Mouse (Mus musculus): ENCODE measurements around the gene Plaur.

The Plaur gene

DNA sequence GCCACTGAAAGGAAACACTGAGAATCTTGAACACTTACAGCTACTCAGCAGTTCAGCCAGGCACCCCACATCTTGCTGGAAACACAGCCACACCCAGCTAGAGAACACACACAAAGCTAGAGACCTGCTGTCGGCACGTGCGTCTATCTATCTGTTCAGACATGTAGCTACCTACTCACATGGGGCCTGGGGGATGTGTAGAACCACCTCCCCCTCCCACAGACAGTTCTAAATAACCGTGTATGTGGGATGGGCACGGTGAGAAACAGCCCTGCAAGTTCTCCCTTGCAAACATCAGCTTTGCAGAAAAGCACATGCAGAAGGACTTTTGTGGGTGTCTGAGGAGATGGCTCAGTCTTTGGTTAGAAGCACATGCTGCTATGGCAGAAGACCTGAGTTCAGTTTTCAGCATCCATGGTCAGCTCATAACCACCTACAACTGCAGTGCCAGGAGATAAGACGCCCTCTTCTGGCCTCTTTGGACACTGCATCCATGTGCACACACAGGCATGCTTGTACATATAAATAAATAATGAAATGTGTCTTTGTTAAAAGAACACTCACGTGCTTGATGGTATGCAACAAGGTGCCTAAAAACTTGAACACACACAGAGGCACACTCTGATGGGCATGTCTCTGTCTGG lies 15.5 kb upstream of the Plaur start:
- no peak for DNase-seq (ENCODE audit: low spot score)

DNA sequence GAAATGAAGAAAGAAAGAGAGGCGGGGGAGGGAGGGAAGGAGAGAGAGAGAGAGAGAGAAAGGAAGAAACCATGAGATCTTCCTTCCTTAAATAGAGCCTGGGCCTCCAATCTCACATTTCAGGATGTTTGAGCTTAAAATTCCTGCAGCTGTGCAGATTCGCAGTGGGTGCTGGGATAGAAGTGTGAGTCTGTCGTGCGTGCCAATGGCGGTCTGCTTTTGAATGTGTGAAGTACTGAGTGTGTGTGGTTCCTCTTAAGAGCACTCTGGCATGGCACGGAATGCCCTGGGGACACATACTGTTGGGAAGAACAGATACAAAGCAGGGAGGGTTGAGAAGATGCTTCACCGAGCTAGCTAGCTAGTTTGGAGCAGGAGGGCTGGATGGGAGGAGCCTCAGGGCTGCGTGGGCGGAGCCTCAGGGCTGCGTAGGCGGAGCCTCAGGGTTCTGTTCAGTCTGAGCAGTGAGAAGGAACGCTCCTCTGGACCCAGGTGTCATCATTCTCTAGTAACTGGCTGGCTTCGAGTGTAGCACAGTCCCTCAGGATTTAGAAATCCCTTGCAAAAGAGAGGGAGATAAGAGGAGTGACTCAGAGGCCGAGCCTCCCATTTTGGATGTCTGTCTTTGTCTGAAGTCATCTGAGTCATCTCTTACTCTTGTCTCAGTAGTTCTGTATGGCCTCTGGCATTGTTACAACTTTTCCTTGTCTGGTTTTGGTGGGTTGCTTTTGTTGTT lies 13.3 kb upstream of the Plaur start:
- DNase-seq (ENCODE audit: low spot score): no peak

DNA sequence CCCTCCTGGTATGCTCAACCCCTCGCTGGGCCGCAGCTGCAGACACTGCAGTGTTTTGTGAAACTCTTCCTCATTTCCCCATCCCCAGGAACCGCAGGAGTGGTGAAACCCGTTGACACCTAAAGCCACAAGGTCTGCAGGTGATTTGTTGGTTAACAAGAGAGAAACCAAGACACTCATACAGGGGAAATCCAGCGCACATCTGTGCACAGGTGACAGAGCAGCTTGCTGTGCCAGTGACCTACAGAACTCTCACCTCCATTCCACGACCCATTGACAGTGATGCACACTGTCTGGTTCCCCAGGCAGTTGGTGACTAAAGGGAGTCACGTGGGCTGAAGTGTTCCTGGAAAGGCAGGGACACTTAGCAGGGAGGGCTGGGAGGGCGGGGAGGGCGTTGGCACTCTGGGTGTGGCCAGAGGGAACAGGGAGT lies 11.7 kb upstream of the Plaur start:
- no peak for DNase-seq (ENCODE audit: low spot score)

DNA sequence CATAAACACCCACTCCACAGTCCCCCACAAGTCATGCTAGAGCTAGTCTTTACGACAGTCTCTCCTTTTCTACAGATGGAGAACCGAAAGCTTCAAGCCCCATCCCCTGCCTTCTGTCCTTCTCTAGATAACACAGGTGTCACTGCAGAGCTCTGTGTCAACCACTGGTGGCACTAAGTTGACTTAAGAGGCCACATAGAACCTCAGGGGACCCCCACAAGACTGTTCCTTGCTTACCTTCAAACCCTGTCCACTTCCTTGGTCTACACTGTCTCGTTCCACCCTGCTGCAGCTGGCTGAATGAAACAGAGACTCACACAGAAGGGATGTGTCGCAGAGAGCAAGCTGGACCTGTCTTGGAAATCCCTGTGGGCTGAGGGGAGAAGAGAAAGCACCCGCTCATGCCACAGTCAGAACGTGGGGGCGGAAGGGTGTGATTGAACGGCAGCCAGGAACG lies 10.4 kb upstream of the Plaur start, which contains the start of gene Irgc1:
TSS of gene Irgc1 (minus strand) at position 443 of the 457 bp plus-strand sequence.
- DNase-seq (ENCODE audit: low spot score): no peak

DNA sequence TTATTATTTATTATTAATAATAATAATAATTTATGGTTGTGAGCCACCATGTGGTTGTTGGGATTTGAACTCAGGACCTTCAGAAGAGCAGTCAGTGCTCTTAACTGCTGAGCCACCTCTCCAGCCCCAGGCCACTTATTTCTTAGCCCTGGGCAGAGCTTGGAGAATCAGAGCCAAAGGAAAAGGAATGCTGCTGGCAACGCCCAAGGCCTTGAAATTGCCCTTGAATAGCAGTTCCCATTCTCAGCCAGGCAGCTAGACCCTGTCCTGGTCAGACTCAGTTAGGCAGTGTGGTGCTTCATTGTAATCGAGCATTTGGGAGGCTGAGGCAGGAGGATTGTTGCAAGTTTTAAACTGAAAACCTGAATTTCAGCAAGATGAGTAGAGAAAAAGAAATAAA lies 8.1 kb upstream of the Plaur start:
- DNase-seq (ENCODE audit: low spot score): no peak

DNA sequence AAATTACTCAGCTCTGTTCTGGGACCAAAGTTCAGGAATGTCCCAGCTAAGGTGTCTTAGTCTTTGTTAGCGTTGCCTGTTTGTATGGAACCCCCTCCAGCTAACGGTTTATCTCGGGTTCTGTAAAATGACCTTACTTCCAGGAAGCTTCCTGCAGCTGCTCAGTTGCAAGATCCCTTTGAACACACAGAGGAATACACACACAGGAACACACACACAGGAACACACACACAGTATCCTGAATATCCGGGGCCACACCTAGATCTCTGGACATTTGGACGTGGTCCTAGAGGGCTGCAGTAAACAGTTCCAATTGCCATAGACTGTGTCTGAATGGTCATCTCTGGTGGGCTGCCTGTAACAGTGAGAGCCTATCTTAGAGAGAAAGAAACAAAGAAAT lies 6.6 kb upstream of the Plaur start:
- DNase-seq (ENCODE audit: low spot score): peak; percentile 71

DNA sequence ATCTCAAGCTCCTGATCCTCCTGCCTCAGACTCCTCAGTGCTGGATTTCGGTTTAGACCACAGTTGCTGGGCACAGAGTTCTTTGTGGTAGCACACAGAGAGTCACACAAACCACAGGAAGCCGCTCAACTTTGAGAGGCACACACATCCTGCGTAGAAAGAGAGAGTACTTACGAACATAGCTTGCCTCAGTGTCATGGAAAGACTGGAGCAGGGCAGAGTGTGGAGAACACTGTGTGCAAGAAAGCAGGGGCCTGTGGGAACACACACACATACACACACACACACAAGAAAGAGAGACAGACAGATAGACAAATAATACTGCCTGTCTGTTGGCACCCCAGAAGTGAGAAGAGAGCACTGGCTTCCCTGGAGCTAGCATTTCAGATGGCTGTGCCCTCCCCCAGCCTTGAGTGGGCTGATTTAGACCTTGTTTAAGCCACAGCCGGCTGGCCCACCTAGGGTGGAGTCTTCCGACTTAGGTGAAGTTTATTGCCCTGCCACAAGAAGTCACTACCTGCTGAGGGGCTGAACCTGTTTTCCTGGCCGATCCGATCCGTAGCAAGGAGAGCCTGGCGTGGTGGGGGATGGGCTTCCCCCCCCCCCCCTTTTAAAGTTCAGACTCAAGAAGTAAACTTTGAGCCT lies 4.4 kb upstream of the Plaur start:
- DNase-seq (ENCODE audit: low spot score): peak; percentile 76

DNA sequence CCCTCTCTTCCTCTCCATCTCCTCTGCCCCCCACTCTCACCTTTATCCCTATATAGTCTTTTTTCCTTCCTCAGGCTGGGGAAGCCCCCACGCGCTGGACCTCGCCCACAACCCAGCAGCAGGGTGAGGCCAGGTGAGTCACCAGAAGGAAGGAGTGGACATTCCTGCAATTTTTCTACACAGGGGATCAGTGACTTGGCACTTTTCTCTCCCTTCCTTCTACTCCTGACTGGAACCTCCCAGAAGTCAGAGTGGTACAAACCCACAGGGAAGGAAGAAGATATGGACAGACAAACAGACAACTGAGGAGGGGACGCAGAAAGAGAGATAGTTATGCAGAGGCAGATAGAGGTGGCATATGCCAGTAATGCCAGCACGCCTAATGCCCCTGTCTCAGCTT lies 2.8 kb upstream of the Plaur start:
- DNase-seq (ENCODE audit: low spot score): peak; percentile 34

DNA sequence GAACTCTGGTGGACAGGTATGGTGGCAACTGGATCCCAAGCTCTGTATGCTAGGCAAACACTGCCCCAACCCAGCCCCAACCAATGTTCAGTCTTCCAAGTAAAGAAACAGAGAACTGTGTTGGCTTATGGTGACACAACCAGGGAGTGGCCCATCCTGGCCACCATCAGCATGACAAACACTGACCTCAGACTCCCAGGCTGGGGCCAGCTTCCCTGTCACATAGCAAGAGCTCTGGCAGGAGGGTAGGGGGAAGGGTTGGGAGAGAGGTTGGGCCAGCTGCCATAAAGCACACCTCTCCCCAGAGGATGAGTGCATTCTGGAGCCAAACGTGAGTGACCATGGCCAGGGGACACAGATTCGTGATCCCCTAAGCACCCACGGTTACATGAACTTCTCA lies 2.4 kb upstream of the Plaur start:
- peak; percentile 78 for DNase-seq (ENCODE audit: low spot score)

DNA sequence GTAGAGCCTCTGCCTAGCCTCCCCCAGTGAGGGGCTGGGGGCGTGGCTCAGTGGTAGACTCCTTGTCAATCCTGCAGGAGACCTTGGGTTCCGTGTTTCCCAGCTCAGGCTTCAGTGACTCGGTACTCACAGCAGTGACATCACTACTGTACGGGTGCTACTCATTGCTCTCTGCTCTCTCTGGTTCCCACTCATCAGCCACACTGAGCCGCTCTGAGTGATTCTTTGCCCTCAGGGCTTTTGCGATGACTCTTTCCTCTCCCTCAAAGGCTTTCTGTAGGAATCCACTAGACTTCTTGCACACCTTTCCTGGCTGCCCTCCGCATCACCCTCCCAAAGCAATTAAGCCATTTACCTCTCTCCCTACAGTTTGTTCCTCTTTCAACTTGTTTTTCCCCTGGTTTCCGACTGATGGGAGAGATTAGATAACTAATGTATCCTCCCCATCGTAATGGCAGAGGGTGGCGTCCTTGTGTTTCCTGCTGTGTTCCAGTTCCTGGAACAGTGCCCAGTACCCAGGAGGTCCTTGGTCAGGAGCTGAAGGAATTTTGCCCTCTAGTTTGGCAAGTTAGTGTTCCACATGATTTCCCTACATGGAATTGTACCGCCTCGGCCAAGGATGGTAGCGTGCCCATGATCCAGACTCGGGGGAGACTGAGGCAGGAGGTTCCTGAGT lies 770 bp upstream of the Plaur start:
- peak; percentile 77 for DNase-seq (ENCODE audit: low spot score)

DNA sequence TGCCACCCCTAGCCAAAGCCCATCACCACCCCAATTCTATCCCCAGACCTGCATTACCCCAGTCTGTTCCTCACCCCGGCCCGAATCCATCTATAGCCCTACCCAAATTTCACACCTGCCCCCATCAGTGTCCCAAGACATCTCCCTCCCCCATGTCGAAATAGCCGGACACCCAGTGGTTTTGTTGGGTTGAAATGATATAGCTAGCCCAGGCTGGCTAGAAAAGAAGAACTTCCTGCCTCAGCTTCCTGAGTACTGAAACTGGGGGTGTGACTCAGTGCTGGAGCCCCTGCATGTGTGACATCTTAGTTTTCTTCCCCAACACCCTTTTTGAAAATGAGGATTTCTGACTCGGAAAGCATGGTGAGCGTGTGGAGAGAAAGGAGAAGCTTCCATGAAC lies 4.6 kb downstream of the Plaur start:
- no peak for DNase-seq (ENCODE audit: low spot score)

DNA sequence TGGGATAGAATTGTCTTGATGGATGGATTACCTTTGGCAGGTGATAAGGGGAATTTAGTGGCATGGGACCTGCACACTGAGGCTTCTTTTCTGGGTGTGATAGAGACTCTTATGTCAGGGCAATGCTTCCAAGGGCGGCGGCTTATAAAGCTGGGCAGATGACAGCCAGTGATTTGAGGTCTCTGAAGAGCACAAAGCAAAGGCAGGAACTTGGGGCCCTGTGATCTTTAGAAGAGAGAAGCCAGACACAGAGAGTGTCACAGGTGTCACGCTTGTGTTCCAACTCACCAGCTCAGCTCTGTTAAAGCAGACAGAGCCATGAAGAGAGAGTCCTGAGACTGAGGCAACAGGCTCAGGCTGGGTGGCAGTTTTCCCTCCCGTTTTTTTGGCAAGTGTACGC lies 5.6 kb downstream of the Plaur start:
- no peak for DNase-seq (ENCODE audit: low spot score)

DNA sequence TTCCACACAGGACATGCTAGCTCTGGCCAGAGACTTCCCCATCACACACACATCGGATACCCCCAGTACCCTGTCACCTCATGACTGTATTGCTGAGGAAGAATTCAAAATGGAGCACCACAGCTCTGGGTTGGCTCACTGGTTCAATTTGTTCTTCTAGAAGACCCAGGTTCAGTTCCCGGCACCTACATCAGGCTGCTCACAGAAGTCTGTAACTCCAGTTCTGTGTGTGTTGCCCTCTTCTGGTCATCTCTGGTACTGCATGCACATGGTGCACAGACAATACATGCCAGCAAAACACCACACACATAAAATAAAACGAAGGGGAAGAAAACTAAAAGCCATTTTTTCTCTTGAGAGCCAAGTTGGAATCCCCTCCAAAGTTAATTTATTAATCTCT lies 6.8 kb downstream of the Plaur start:
- DNase-seq (ENCODE audit: low spot score): peak; percentile 18

DNA sequence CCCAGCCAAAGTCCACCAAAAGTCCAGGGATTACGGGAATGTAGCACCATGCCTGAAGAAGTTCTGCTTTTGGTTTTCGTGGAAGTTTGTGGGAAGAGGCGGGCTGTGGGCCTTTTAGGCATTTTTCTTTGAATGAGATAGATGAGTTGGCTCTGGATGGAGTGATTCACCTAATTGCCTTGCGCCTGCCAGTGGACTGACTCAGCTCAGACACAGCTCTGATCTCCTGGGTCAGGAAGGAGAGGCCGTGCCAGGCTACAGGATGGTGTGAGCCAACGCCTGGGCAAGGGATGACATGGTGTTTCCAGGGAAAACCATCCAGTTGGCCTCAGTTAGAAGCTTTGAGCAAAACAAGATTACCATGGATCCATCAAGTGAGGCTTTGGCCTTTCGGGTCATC lies 8.1 kb downstream of the Plaur start:
- DNase-seq (ENCODE audit: low spot score): peak; percentile 39

DNA sequence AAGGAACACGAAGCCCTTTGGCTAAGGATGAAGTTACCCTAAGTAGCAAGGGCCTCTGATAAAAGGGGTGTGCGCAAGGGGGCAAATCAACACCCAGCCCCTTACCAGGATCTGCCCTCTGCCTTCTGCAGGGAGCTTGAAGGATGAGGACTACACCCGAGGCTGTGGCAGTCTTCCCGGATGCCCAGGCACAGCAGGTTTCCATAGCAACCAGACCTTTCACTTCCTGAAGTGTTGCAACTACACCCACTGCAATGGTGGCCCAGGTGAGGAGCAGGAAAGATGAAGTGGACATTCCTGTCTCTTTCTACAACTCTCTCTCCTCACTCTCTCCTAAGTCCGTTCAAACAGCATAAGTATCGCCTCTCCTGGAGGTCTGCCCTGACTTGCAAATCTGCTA lies 10.2 kb downstream of the Plaur start:
- DNase-seq (ENCODE audit: low spot score): no peak

DNA sequence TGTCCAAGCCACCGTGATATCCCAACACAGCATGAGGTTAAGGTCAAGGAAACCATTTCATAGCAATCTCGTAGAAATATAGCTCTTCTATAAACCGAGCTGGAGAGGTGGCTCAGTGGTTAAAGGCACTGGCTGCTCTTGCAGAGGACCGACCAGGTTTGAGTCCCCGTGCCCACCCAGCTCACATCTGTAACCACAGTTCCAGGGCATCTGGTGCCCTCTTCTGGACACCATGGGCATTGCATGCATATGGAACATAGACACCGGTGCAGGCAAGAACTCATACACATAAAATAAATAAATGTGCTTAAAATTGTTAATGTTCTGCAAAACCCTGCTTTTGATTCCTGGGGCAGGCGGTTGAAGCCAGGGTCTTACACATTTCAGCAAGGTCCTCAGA lies 10.7 kb downstream of the Plaur start:
- DNase-seq (ENCODE audit: low spot score): peak; percentile 24

DNA sequence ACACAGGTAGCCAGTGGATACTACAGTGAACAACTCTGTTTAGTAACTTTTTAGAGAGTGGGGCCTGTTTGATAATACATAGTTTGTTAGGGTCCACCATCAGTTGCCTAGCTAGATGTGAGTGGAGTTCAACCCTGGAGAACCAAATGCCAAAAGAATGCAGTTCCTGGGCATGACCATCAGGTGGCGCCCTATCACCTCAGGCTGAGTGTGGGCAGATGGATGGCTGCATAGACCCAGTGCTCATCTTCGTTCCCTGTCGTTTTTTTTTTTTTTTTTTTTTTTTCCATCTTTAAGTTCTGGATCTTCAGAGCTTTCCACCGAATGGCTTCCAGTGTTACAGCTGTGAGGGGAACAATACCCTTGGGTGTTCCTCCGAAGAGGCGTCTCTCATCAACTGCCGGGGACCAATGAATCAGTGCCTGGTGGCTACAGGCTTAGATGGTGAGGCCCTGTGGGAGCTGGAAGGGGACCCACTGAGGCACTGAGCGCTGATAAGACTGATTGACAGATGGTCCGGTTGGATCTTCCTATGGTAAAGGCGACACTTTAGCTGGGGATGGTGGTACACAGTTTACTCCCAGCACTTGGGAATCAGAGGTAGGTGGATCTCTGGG lies 11.7 kb downstream of the Plaur start:
- DNase-seq (ENCODE audit: low spot score): peak; percentile 64

DNA sequence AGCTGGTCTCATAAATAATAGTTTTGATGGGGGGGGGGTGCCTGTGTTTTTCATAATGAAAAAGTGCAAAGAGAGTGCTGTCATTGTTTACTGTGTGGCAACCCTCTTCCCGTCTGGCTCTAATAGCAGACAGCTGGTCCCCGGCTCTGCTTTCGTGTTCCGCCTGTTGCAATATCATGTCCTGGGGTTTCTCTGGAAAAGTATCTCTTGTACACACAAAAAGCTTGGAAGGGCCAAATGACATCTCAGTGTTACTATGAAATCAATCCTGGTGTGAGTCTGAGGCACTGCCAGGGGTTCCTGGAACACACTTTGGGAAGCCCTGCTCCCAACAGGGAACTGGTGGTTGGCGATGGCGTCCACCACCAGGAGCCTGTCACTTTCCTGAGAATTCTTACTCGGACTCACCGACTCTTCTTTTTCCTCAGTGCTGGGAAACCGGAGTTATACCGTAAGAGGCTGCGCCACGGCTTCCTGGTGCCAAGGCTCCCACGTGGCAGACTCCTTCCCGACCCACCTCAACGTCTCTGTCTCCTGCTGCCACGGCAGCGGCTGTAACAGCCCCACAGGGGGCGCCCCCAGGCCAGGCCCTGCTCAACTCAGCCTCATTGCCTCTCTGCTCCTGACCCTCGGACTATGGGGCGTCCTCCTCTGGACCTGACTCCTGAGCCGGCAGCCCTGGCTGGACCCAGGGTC lies 12.7 kb downstream of the Plaur start:
- no peak for DNase-seq (ENCODE audit: low spot score)

DNA sequence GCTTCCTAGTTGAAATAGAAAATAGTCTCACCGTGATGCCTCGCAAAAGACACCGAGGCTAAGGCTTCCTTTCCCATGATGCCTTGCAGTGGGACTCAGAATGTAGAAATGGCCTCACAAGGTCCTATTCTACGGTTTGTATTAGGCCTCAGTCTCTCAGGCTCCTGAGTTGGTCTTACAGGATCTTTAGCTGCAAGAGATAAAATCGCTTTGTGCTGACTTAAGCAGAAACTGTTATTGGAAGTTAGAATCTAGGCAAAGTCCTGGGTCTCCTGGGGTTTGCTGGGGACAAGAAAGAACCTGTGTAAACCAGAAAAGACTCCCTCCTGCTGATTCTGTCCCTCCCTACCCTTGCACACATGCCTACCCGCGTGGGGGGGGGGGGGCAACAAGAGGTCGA lies 14.1 kb downstream of the Plaur start:
- DNase-seq (ENCODE audit: low spot score): no peak

DNA sequence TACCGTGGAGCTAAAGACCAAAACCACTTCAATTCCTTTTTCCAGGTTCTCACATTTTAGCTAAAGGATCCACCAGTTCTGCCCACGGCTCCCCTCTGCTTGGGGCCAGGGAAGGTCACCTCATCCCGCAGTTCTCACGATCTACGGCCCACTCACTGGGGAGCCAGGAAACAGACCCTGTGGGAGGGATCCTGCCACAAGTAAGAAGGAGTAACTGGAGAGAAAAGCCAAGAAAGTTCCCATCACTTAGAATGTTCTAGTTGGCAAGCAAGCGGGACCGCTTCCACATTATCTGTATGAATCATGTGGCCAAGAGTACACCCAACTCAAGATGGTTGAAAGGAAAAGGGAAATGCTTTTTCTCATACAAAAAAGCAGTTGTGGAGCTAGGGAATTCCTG lies 14.6 kb downstream of the Plaur start:
- no peak for DNase-seq (ENCODE audit: low spot score)

DNA sequence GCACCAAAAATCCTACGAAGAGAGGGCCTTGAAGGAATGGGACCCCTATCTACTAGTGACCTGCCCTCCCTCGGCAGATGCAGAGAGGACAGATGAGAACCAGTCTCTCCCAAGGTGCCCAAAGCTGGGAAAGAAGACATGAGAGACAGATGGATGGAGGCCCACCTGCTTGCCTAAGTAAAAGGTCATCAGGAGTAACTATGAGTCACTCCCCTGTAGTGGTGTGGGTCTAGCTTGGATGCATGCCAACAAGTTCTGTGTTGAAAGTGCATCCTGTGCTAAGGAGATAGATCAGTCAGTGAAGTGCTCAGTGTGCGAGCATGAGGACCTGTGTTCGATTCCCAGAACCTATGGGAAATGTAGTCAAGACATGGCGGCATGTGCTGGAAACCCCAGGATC lies 16.6 kb downstream of the Plaur start:
- no peak for DNase-seq (ENCODE audit: low spot score)

DNA sequence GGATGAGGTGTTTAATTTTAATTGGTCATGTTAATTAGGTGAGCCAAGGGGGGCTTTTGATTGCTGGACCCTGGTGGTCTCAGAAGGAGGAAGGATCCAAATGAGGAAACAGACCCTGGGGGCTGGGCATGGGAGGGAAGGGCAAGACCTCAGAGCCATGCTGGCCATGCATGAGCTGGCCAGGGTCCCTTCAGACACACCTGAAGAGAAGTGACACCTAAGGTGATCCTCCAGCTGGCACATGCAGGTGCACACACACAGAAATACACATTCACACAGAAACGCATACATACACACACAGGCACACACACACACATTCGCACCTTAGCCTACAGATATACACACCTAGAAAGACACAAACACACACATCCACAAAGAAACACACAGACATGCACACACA lies 17.4 kb downstream of the Plaur start:
- no peak for DNase-seq (ENCODE audit: low spot score)
